Mouse (Mus musculus): ENCODE measurements around the gene Akap13.
"Not testable (repeated sequence)": the region's sequence is repeated elsewhere in the genome, so short reads cannot be mapped to it uniquely, and the experiment has no call there.

Akap13 gene

GRCm38 (mm10) chr7:75595268-75595667 lies 139.9 kb downstream of the Akap13 start:
- DNase-seq (ENCODE audit: low read depth, low spot score), result no peak

- DNase-seq (ENCODE audit: low read depth, low spot score), result no peak
Measured at GRCm38 (mm10) chr7:75596058-75596748, 140.9 kb downstream of the Akap13 start.

- DNase-seq (ENCODE audit: low read depth, low spot score), result no peak
Measured at GRCm38 (mm10) chr7:75597840-75598239, 142.5 kb downstream of the Akap13 start.

- DNase-seq (ENCODE audit: low read depth, low spot score), result no peak
Measured at GRCm38 (mm10) chr7:75600360-75601075, 145.2 kb downstream of the Akap13 start.

GRCm38 (mm10) chr7:75607248-75607647 lies 151.9 kb downstream of the Akap13 start:
- DNase-seq (ENCODE audit: low read depth, low spot score), result no peak

- DNase-seq (ENCODE audit: low read depth, low spot score), result no peak
Measured at GRCm38 (mm10) chr7:75608716-75609115, 153.4 kb downstream of the Akap13 start.

GRCm38 (mm10) chr7:75609456-75610262 lies 154.3 kb downstream of the Akap13 start:
- no peak for DNase-seq (ENCODE audit: low read depth, low spot score)

GRCm38 (mm10) chr7:75610391-75610790 lies 155.1 kb downstream of the Akap13 start:
- DNase-seq (ENCODE audit: low read depth, low spot score), result no peak

GRCm38 (mm10) chr7:75611261-75611950 lies 156.1 kb downstream of the Akap13 start:
- no peak for DNase-seq (ENCODE audit: low read depth, low spot score)

GRCm38 (mm10) chr7:75612000-75612682 lies 156.8 kb downstream of the Akap13 start:
- no peak for DNase-seq (ENCODE audit: low read depth, low spot score)

- DNase-seq (ENCODE audit: low read depth, low spot score), result no peak
Measured at GRCm38 (mm10) chr7:75612683-75613053, 157.3 kb downstream of the Akap13 start.

- no peak for DNase-seq (ENCODE audit: low read depth, low spot score)
Measured at GRCm38 (mm10) chr7:75613240-75613639, 157.9 kb downstream of the Akap13 start.

GRCm38 (mm10) chr7:75614826-75615225 lies 159.5 kb downstream of the Akap13 start:
- no peak for DNase-seq (ENCODE audit: low read depth, low spot score)

- not testable (repeated sequence) for DNase-seq (ENCODE audit: low read depth, low spot score)
Measured at GRCm38 (mm10) chr7:75617246-75617645, 161.9 kb downstream of the Akap13 start.

- DNase-seq (ENCODE audit: low read depth, low spot score), result no peak
Measured at GRCm38 (mm10) chr7:75618699-75619098, 163.4 kb downstream of the Akap13 start.

- DNase-seq (ENCODE audit: low read depth, low spot score), result no peak
Measured at GRCm38 (mm10) chr7:75619875-75620274, 164.5 kb downstream of the Akap13 start.

GRCm38 (mm10) chr7:75620395-75620960 lies 165.1 kb downstream of the Akap13 start:
- DNase-seq (ENCODE audit: low read depth, low spot score), result no peak

GRCm38 (mm10) chr7:75620976-75621375 lies 165.6 kb downstream of the Akap13 start:
- DNase-seq (ENCODE audit: low read depth, low spot score), result no peak

GRCm38 (mm10) chr7:75627831-75628230 lies 172.5 kb downstream of the Akap13 start:
- DNase-seq (ENCODE audit: low read depth, low spot score), result no peak

- no peak for DNase-seq (ENCODE audit: low read depth, low spot score)
Measured at GRCm38 (mm10) chr7:75629669-75630068, 174.3 kb downstream of the Akap13 start.

- no peak for DNase-seq (ENCODE audit: low read depth, low spot score)
Measured at GRCm38 (mm10) chr7:75632941-75633340, 177.6 kb downstream of the Akap13 start.
